ENCODE assay signal across 8 mouse cellular contexts in the genomic region with DNA sequence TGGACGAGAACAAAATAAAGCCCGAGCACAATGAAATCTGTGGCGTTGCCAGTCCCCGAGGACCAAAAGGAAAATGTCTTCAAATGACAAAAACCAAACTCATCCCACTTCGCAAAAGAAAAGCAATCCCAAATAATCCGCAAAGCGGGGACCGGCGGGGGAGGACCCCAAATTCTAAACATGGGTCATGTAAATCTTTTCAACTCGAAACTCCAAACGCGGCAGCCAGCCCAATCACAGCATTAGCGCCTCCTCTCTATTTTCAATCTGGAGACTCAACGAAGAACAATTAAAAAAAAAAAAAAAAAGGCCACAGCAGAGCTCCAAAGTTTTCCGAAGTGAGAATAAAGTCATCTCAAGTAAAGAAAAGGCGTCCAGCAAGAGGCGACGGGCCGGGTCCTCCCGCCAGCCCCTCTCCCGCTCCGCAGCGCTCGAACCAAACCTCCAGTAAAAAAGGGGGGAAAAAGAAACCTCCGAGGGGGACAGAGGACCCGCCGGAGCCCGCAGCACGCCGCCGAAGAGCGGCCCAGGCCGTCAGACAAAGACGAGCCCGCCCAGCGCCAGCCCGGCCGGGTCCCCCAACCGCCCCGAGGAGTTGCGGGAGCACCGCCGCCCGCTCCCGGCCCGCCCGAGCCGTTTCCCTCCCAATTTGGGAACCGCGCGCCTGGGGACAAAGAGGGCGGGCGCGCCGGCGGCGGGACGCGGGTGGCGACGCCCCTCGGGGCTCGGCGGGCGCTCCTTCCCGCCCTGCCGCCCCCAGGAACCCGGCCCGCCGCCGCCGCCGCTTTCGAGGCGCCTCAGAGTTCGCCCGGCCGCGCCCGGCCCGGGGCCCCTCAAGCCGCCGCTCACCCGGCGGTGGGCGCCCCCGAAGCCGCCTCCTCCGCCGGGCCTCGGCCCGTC. TPM values are rescaled to one million over a fixed set of nuclear protein-coding genes. Genes with fewer than 3 reads are reported as not detected.
DNase-seq lines count a peak whose midpoint lies in the region; ATAC-seq and TF ChIP-seq lines count a peak whose summit lies in the region.

No protein-coding gene starts in this region.

- H3K36me3 ChIP-seq in ES-E14 (ENCODE audit: control insufficient read depth, insufficient read depth, low read length, poor library complexity, severe bottlenecking): no peaks in the 10 kb centered on the region
- no peaks in the 10 kb centered on the region for H3K36me3 ChIP-seq in embryonic facial prominence, embryonic 14.5 days (ENCODE audit: control insufficient read depth, insufficient read depth, low read length)
- H3K36me3 ChIP-seq in hindbrain, embryonic 15.5 days: no peaks in the 10 kb centered on the region
- no peaks in the 10 kb centered on the region for H3K36me3 ChIP-seq in liver, postnatal 0 days (replicated peaks; ENCODE audit: insufficient read depth, low read length)

- in situ Hi-C loops in ES-E14 (cut with MboI; ENCODE audit: low sequenced_read_pairs in 2 of 2, unreplicated experiment in 2 of 2): no loop called here

- TF ChIP-seq CTCF in cerebellum, adult 2 months (IDR thresholded peaks at IDR 0.05; ENCODE audit: borderline replicate concordance, insufficient read depth, low read depth, low read length): no peak
- no peak for TF ChIP-seq CTCF in liver, postnatal 0 days (IDR thresholded peaks at IDR 0.05; ENCODE audit: low read depth)

- no peak for TF ChIP-seq EP300 in liver, postnatal 0 days (IDR thresholded peaks at IDR 0.05; ENCODE audit: low read depth)

- peak overlapping the region; percentile 97 for H3K9ac ChIP-seq in ES-E14 (ENCODE audit: insufficient read depth, low read depth, low read length, poor library complexity, severe bottlenecking)
- peak overlapping the region; percentile 99 for H3K9ac ChIP-seq in embryonic facial prominence, embryonic 14.5 days (ENCODE audit: low read depth, low read length)
- peak overlapping the region; percentile 81 for H3K9ac ChIP-seq in hindbrain, embryonic 15.5 days
- peak overlapping the region; percentile 31 for H3K9ac ChIP-seq in liver, postnatal 0 days (replicated peaks)

- ATAC-seq in embryonic facial prominence, embryonic 14.5 days (ENCODE audit: low read depth): peak; percentile 45
- ATAC-seq in hindbrain, embryonic 15.5 days (ENCODE audit: low FRiP score, low read depth): peak; percentile 61
- ATAC-seq in liver, postnatal 0 days: no peak

- H3K4me1 ChIP-seq in cerebellum, adult 2 months (ENCODE audit: control insufficient read depth, insufficient read depth, low read length): no peaks in the 10 kb centered on the region
- H3K4me1 ChIP-seq in ES-E14 (ENCODE audit: control insufficient read depth in 2 of 2, insufficient read depth in 2 of 2, low read length in 2 of 2, poor library complexity in 1 of 2): peaks cover 9 to 11% of the 10 kb centered on the region in 2 experiments
- peaks cover 20% of the 10 kb centered on the region for H3K4me1 ChIP-seq in embryonic facial prominence, embryonic 14.5 days (ENCODE audit: control insufficient read depth, insufficient read depth, low read length)
- peaks cover 28% of the 10 kb centered on the region for H3K4me1 ChIP-seq in hindbrain, embryonic 15.5 days (replicated peaks)
- H3K4me1 ChIP-seq in liver, postnatal 0 days (ENCODE audit: insufficient read depth): peaks cover 7% of the 10 kb centered on the region

- peak overlapping the region; percentile 60 for H3K4me3 ChIP-seq in cerebellum, adult 2 months (replicated peaks; ENCODE audit: insufficient read depth, low read depth, low read length)
- H3K4me3 ChIP-seq in ES-E14 (ENCODE audit: insufficient read depth in 1 of 2, low read depth in 1 of 2, low read length in 2 of 2, poor library complexity in 1 of 2, severe bottlenecking in 1 of 2): peak overlapping the region; percentile 86 to 99
- H3K4me3 ChIP-seq in embryonic facial prominence, embryonic 14.5 days (ENCODE audit: low read depth, low read length): peak overlapping the region; percentile 92
- peak overlapping the region; percentile 69 for H3K4me3 ChIP-seq in hindbrain, embryonic 15.5 days
- peak overlapping the region; percentile 49 for H3K4me3 ChIP-seq in liver, postnatal 0 days (ENCODE audit: low read depth, low read length)

- H3K27ac ChIP-seq in cerebellum, adult 2 months (ENCODE audit: insufficient read depth, low read length): no peak overlapping the region
- H3K27ac ChIP-seq in ES-E14 (ENCODE audit: insufficient read depth, low read depth, low read length, poor library complexity, severe bottlenecking): peak overlapping the region; percentile 100
- H3K27ac ChIP-seq in embryonic facial prominence, embryonic 14.5 days (replicated peaks; ENCODE audit: low read depth, low read length): peak overlapping the region; percentile 99
- H3K27ac ChIP-seq in hindbrain, embryonic 15.5 days (replicated peaks): peak overlapping the region; percentile 92
- H3K27ac ChIP-seq in liver, postnatal 0 days (ENCODE audit: low read depth): 0 out of 2 replicates have a peak overlapping the region, but pooled peaks have one; percentile 31

- H3K4me2 ChIP-seq in embryonic facial prominence, embryonic 14.5 days (ENCODE audit: low read depth, low read length): peak overlapping the region; percentile 82
- peak overlapping the region; percentile 73 for H3K4me2 ChIP-seq in hindbrain, embryonic 15.5 days
- H3K4me2 ChIP-seq in liver, postnatal 0 days (ENCODE audit: low read depth, low read length): peak overlapping the region; percentile 70

- peaks cover 3% of the 10 kb centered on the region; the same call in 1 of the 2 replicates for H3K27me3 ChIP-seq in cerebellum, adult 2 months (ENCODE audit: control insufficient read depth, insufficient read depth, low read length)
- H3K27me3 ChIP-seq in embryonic facial prominence, embryonic 14.5 days (replicated peaks; ENCODE audit: control insufficient read depth, insufficient read depth, low read length): no peaks in the 10 kb centered on the region; the same call in none of the 2 replicates
- no peaks in the 10 kb centered on the region; the same call in 1 of the 2 replicates for H3K27me3 ChIP-seq in hindbrain, embryonic 15.5 days
- H3K27me3 ChIP-seq in liver, postnatal 0 days (ENCODE audit: insufficient read depth, low read length): peaks cover 61% of the 10 kb centered on the region

- H3K9me3 ChIP-seq in ES-E14 (ENCODE audit: control insufficient read depth, insufficient read depth, low read depth, low read length): no peaks in the 10 kb centered on the region
- no peaks in the 10 kb centered on the region for H3K9me3 ChIP-seq in embryonic facial prominence, embryonic 14.5 days (ENCODE audit: control insufficient read depth, low read length)
- no peaks in the 10 kb centered on the region for H3K9me3 ChIP-seq in hindbrain, embryonic 15.5 days
- no peaks in the 10 kb centered on the region for H3K9me3 ChIP-seq in liver, postnatal 0 days (ENCODE audit: low read length)

- DNase-seq in cerebellum, adult 2 months: peak; percentile 15 to 27
- no peak for DNase-seq in cerebellum, adult 11-12 months
- no peak for DNase-seq in ES-E14 (ENCODE audit: low read depth, low spot score)
- peak; percentile 54 for DNase-seq in embryonic facial prominence, embryonic 14.5 days (ENCODE audit: low spot score)
- DNase-seq in liver, postnatal 0 days: peak; percentile 24
- DNase-seq in retina, adult 2 months (ENCODE audit: low read depth, low spot score): peak; percentile 6
- no peak for DNase-seq in right cerebral cortex, postnatal 10 days (ENCODE audit: low spot score in 2 of 2)

- 3% methylated on average over 67 of the region's 92 CpGs for WGBS in cerebellum, adult 2 months
- under 1% methylated on average over 23 of the region's 92 CpGs for WGBS in embryonic facial prominence, embryonic 14.5 days
- under 1% methylated on average over 87 of the region's 92 CpGs for WGBS in hindbrain, embryonic 15.5 days
- WGBS in liver, postnatal 0 days (ENCODE audit: insufficient replicate concordance): under 1% methylated on average over 40 of the region's 92 CpGs

- no peak for TF ChIP-seq POLR2A in cerebellum, adult 2 months (IDR thresholded peaks at IDR 0.05; ENCODE audit: borderline replicate concordance, insufficient read depth, low read length)

TF ChIP-seq in ES-E14, 5 proteins besides CTCF, POLR2A, EP300 and RAD21:
- TF ChIP-seq HCFC1 (IDR thresholded peaks at IDR 0.05; ENCODE audit: borderline replicate concordance, insufficient read depth, low read length): no peak
- no peak for TF ChIP-seq ZC3H11A (IDR thresholded peaks at IDR 0.05; ENCODE audit: borderline replicate concordance, low read depth, low read length)
- TF ChIP-seq ZNF384 (IDR thresholded peaks at IDR 0.05; ENCODE audit: low read depth, low read length): peak; percentile 71; the same call in 1 of the 2 replicates

RNA-seq across cellular contexts. Expression of a gene that starts 1.1 kb away (rescaled TPM):
- 6.4 and 7.9 TPM in 2 replicates for polyA plus RNA-seq in cerebellum, adult 2 months (2012; rRNA removed)
- total RNA-seq in ES-E14 (2012; rRNA removed): 74.8 and 77.1 TPM in 2 replicates
- 46.0 and 49.6 TPM in 2 replicates for polyA plus RNA-seq in embryonic facial prominence, embryonic 14.5 days (2014; fragmentation: Nextera tagmentation; extraction: Ambion mirVana)
- polyA plus RNA-seq in hindbrain, embryonic 15.5 days (2015; fragmentation: Nextera tagmentation; extraction: Ambion mirVana): 32.5 and 32.8 TPM in 2 replicates
- polyA plus RNA-seq in liver, postnatal 0 days (2015; fragmentation: Nextera tagmentation; extraction: Ambion mirVana): 1.4 and 1.6 TPM in 2 replicates

RNA-seq across cellular contexts. Expression of a gene that starts 17.3 kb away (rescaled TPM):
- 6.8 and 9.6 TPM in 2 replicates for polyA plus RNA-seq in cerebellum, adult 2 months (2012; rRNA removed)
- total RNA-seq in ES-E14 (2012; rRNA removed): 1.0 TPM in 1 of 2 replicates, not detected in the other
- polyA plus RNA-seq in embryonic facial prominence, embryonic 14.5 days (2014; fragmentation: Nextera tagmentation; extraction: Ambion mirVana): 0.79 and 1.3 TPM in 2 replicates
- 12.1 and 13.9 TPM in 2 replicates for polyA plus RNA-seq in hindbrain, embryonic 15.5 days (2015; fragmentation: Nextera tagmentation; extraction: Ambion mirVana)
- polyA plus RNA-seq in liver, postnatal 0 days (2015; fragmentation: Nextera tagmentation; extraction: Ambion mirVana): not detected in 2 replicates

RNA-seq across cellular contexts. Expression of a gene that starts 57.1 kb away (rescaled TPM):
- 207 and 239 TPM in 2 replicates for polyA plus RNA-seq in cerebellum, adult 2 months (2012; rRNA removed)
- total RNA-seq in ES-E14 (2012; rRNA removed): 1.7 and 2.5 TPM in 2 replicates
- 8.1 and 9.3 TPM in 2 replicates for polyA plus RNA-seq in embryonic facial prominence, embryonic 14.5 days (2014; fragmentation: Nextera tagmentation; extraction: Ambion mirVana)
- 25.6 and 25.9 TPM in 2 replicates for polyA plus RNA-seq in hindbrain, embryonic 15.5 days (2015; fragmentation: Nextera tagmentation; extraction: Ambion mirVana)
- polyA plus RNA-seq in liver, postnatal 0 days (2015; fragmentation: Nextera tagmentation; extraction: Ambion mirVana): 0.20 and 0.22 TPM in 2 replicates

Comparison
In these comparisons a context has a peak if more than half of its experiments do, and no peak if none do; other contexts are left out.
1. DNase-seq: peak in cerebellum, adult 2 months (2 of 2), embryonic facial prominence, embryonic 14.5 days (single experiment), liver, postnatal 0 days (single experiment) and retina, adult 2 months (single experiment); none in cerebellum, adult 11-12 months (single experiment), ES-E14 (single experiment) and right cerebral cortex, postnatal 10 days (0 of 2).
2. H3K9ac ChIP-seq: peak in every context shown above with its lines; median percentile 99 in embryonic facial prominence, embryonic 14.5 days; 97 in ES-E14; 81 in hindbrain, embryonic 15.5 days; 31 in liver, postnatal 0 days.
3. Peak in every context shown above with its lines, with median percentiles within 50 percentile points of each other: H3K4me3 ChIP-seq and H3K4me2 ChIP-seq.